Mouse (Mus musculus) cortical plate, adult 2 months (tissue): ENCODE measurements around the gene Pdcd5. TPM values are rescaled to one million over a fixed set of nuclear protein-coding genes. Genes with fewer than 3 reads are reported as not detected.

Experiments used
- H3K27ac ChIP-seq: fragments of 200-500 bp; 2 replicates; pipeline ENCODE4 v1.5.1; 2012; ENCODE audit warnings: low read length, control low read depth, inconsistent platforms; ENCODE audit not compliant: insufficient read depth
- H3K4me1 ChIP-seq: fragments of 200-500 bp; 2 replicates; pipeline ENCODE4 v1.6.1; 2011; ENCODE audit warnings: low read length; ENCODE audit not compliant: control insufficient read depth, insufficient read depth
- H3K4me3 ChIP-seq: fragments of 200-500 bp; 2 replicates; pipeline ENCODE4 v1.5.1; 2011; ENCODE audit warnings: mild to moderate bottlenecking, low read length, control low read depth; ENCODE audit not compliant: insufficient read depth
- CTCF ChIP-seq: fragments of 200-500 bp; IDR thresholded peaks from 2 replicates; pipeline ENCODE4 v1.5.1; 2011; ENCODE audit warnings: mild to moderate bottlenecking, control low read depth, low read length; ENCODE audit not compliant: insufficient read depth; ENCODE audit errors: extremely low read depth
- POLR2A ChIP-seq: fragments of 200-500 bp; IDR thresholded peaks from 2 replicates; pipeline ENCODE4 v1.6.1; 2011; ENCODE audit warnings: mild to moderate bottlenecking, low read length, control low read depth; ENCODE audit not compliant: insufficient read depth; ENCODE audit errors: extremely low read depth
- polyA plus RNA-seq: library from polyadenylated mRNA; depleted of rRNA; stranded (reverse); fragments of >200 nt; gene quantifications from 2 replicates; pipeline ENCODE4 v1.2.3, GENCODE M21; 2012; rRNA removed

Pdcd5 gene
- polyA plus RNA-seq: 95.4 and 99.8 TPM in 2 replicates

DNA sequence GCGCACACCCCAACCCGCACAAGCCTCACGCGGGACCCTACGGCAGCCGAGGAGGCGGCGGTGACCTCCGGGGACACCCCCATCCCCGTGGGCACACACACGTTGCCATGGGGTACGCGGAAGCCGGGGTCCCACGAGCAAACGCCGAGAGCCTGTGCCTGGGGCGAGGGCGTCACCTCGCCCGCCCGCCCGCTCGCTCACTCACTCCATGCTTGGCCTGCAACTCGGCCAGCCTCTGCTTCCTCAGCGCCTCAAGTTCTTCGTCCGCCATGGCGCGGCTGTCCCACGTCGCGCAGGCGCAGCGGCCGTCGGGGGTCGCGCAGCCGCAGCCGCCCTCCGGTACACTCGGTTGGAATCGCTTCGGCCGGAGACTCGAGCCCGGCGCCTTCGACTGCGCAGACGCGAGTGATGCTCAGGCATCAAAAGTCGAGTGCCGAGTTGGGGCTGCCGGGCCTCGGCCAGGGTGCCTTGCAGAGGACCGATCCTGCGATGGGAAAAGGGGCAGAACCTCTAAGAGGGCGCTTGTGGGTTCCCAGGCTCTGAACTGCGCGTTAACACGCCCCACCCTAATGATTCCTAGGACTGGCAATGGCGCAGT lies at the start of gene Pdcd5:
TSS of gene Pdcd5 (minus strand) at position 421 of the 598 bp plus-strand sequence.
- Histone ChIP-seq H3K27ac (no peak within 1 kb of the TSS), H3K4me3 (peak within 1 kb of the TSS; percentile 62), H3K4me1 (no peaks in the 10 kb centered on the region)
- TF ChIP-seq POLR2A (no peak; the same call in 1 of the 2 replicates), CTCF (no peak)

DNA sequence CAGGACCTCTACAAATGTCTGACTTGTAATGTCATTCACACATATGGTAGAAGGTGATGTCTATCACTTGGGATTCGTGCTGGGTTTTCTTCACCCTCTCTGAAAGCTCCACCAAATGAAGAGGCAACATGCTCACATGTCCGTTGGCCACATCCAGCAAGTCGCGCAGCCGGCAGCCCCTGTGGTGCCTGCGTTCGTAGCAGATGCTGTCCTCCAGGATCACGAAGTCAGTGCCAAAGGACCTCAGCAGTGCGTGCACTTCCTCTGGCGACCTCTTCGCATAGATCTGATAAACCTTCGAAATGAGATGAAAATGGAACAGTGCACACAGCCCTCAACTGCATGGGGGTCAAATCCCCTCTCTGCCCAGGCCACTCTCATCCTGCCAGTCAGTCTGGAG lies 45.3 kb upstream of the Pdcd5 start:
- Histone ChIP-seq H3K27ac (no peak overlapping the region), H3K4me1 (no peaks in the 10 kb centered on the region), H3K4me3 (no peak overlapping the region)
- TF ChIP-seq CTCF: no peak
- no peak for TF ChIP-seq POLR2A

DNA sequence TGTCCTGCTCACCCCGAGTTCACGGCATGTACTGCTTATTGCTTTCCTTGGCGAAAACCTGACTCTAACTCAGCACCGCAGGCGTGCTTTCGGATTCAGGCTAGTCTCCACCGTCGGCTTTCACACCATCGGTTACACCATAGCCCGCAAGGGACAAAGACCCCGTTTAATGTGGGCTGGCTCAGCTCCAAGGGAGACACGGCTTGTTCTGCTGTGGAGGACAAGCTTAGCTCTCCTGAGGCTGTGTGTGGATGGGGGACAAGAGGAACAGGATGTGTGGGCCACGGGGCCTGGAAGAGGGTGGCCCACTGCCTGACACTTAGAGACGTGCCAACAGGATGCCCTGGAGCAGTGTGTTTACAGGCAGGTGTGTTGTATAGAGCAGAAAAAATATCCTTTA lies 44.8 kb upstream of the Pdcd5 start:
- no peaks in the 10 kb centered on the region for H3K4me1 ChIP-seq
- no peak overlapping the region for H3K4me3 ChIP-seq
- H3K27ac ChIP-seq: no peak overlapping the region
- no peak for TF ChIP-seq POLR2A
- TF ChIP-seq CTCF: no peak

DNA sequence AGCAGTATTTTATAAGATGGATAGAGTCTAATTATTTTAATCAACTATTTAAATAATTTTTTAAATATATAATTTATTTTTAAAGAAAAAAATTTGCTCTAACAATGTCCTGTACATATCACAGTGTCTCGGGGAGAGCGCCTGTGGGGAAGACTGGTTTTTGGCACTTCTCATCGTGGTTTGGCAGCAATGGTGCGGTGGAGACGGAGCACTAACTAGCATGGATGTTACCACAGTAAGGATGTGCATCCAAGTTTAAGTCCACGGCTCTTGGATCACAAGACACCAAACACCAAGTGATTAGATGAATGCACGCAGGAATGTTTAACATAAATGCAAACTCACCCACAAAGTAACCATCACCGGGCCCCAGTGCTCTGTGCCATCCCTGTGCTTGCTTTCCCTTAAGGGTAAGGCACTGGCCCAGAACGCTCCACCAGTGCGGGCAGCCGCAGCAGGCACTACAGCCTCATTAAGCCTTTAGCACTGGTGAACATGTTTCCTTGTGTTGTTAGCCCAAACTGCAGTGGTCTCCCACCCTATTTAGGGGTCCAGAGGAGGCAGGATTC lies 41.5 kb upstream of the Pdcd5 start:
- H3K27ac ChIP-seq: no peak overlapping the region
- H3K4me3 ChIP-seq: no peak overlapping the region
- TF ChIP-seq POLR2A (no peak), CTCF (no peak)
- no peaks in the 10 kb centered on the region for H3K4me1 ChIP-seq

DNA sequence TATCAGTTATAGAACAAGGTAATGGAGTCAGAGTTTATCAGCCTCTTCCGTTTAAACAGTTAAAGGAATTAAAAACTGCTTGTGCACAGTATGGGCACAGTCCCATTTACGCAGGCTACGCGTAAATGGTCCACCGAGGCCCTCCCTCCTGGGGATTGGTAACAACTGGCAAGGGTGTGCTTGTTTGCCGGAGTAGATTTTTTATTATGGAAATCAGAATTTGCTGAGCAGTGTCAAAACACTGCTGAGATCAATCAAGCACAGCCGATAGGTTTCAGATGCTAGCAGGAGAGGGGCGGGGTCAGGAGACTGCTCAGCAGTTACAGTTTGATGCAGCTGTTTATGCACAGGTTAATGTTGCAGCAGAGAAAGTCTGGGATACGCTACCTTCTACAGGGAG lies 41.0 kb upstream of the Pdcd5 start:
- Histone ChIP-seq H3K27ac (no peak overlapping the region), H3K4me3 (no peak overlapping the region)
- TF ChIP-seq CTCF (no peak), POLR2A (no peak)

DNA sequence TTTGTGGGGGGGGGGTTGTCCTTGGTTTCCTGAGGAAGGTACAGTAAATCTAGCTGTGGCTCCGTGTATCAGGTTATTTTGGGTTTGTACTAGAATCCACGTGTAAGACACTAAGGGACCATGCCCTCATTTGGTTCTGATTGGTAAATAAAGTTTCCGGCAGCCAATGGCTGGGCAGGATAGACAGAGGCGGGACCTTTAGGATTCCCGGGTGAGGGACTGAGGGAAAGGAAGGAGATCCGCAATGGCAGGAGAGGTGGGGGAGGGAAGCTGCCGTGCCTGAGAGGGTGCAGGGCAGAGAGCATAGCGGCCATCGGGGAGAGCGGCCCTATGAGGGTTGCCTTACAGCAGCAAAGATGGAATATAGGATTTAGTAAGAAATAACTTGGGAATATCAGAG lies 39.9 kb upstream of the Pdcd5 start:
- H3K4me3 ChIP-seq: no peak overlapping the region
- TF ChIP-seq CTCF: no peak
- TF ChIP-seq POLR2A: no peak
- H3K4me1 ChIP-seq: no peaks in the 10 kb centered on the region
- no peak overlapping the region for H3K27ac ChIP-seq

More for the DNA sequence above, 41.0 kb upstream of the Pdcd5 start:
- no peaks in the 10 kb centered on the region for H3K4me1 ChIP-seq

DNA sequence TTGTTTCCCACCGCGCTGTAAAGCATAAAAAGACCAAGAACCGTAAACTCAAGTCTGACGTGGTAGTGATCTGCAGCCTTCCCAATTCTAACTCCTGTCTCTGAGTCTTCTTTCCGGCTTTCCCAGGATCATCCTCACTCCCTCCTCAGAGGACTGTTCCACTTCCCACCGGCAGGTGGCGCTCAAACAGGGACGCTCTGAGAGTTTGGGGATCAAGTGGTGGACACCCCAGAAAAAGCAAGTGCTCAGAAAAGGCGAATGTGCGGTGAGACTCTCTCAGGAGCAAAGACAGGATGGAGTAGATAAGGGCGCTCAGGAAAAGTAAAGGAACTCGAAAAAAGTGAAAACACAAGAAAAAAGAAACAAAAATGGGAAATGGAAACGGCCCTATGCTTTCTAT lies 39.4 kb upstream of the Pdcd5 start:
- Histone ChIP-seq H3K4me1 (no peaks in the 10 kb centered on the region), H3K4me3 (no peak overlapping the region), H3K27ac (no peak overlapping the region)
- TF ChIP-seq POLR2A: no peak
- TF ChIP-seq CTCF: peak; percentile 76

DNA sequence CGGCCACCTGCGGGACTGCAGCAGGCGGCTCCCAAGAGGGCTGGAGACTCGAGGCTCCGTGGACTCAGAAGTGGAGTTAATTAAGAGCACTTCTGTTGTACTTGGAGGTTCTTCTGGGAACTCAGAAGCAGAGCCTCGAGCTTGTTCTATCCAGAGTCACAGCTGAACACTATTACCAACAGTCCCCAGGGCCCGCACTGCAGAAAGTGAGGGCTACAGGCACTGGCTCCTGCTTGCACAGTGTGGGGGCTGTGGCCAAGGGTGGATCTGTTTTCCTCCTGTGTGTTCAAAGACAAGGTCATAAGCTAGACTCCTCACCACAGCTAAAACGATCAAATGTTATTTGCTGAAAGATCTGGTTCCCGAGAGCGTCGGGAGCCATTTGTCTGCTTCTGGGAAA lies 38.9 kb upstream of the Pdcd5 start:
- H3K4me1 ChIP-seq: no peaks in the 10 kb centered on the region
- no peak overlapping the region for H3K27ac ChIP-seq
- TF ChIP-seq CTCF (no peak), POLR2A (no peak)
- no peak overlapping the region for H3K4me3 ChIP-seq

DNA sequence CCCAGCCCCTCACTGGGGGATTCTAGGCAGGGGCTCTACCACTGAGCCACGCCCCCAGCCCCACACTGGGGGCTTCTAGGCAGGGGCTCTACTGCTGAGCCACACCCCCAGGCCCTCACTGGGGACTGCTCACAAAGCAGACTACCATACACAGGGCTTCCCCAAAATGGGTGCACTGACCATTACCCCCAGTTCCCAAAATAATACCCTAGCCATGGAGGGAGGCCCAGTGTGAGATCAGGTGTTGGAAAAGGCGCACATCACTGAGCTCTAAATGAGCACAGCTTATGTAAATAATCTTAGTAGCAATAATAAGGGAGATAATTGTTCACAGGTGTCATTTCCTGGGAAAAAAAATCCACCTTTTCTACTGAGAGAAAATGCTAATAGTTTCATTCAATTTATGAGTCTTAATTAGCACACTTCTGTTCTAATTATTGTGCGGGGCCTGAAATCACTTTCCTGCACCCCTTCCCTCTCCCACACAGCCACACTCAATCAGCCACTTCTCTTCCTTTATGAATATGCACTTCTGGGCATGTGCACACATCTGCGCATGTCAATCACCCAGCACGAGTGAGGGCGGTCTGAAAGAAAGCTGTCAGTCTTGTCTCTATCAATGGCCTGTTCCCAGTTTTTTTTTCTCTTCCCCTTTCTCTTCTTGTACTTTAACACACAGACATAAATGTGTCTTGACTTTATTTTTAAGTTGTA lies 36.2 kb upstream of the Pdcd5 start:
- Histone ChIP-seq H3K4me1 (no peaks in the 10 kb centered on the region), H3K27ac (no peak overlapping the region), H3K4me3 (no peak overlapping the region)
- TF ChIP-seq POLR2A (no peak), CTCF (no peak)

DNA sequence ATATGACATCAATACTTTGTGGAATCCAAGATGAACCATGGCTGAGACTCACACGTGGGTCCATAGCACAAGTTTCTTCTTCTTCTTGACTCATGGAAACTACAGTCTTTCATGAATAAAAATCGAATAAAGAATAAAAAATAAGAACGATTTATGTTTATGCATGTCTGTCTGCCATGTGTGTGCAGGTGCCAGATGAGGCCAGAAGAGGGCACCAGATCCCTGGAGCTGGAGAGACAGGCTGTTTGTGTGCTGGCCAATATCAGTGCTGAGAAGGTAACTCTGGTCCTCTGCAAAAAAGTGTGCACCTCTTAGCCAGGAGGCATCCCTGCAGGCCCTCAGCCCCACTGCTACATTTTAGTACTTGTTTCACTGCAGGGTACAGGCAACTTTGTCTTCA lies 34.2 kb upstream of the Pdcd5 start:
- no peak overlapping the region for H3K27ac ChIP-seq
- H3K4me1 ChIP-seq: no peaks in the 10 kb centered on the region
- H3K4me3 ChIP-seq: no peak overlapping the region
- TF ChIP-seq POLR2A (no peak), CTCF (0 out of 2 replicates have a peak, but pooled peaks have one; percentile 17)
